Mouse (Mus musculus) E14TG2a.4 (cell line): ENCODE data around the gene Bap1.

Source experiments
- H3K27me3 ChIP-seq: 2 replicates; pipeline ENCODE4 v1.6.1; 2014; ENCODE audit warnings: low read length, control low read depth; ENCODE audit not compliant: insufficient read depth
- H3K36me3 ChIP-seq: 2 replicates; pipeline ENCODE4 v1.6.1; 2014; ENCODE audit warnings: low read length, control low read depth; ENCODE audit not compliant: insufficient read depth
- H3K4me1 ChIP-seq: replicated peaks from 2 replicates; pipeline ENCODE4 v1.6.1; 2014; ENCODE audit warnings: low read depth, low read length, control low read depth
- H3K4me3 ChIP-seq: replicated peaks from 2 replicates; pipeline ENCODE4 v1.5.1; 2014; ENCODE audit warnings: mild to moderate bottlenecking, low read length
- H3K9me3 ChIP-seq: 2 replicates; pipeline ENCODE4 v1.6.1; 2014; ENCODE audit warnings: low read length, control low read depth
- CTCF ChIP-seq: conservative IDR thresholded peaks from 2 replicates; pipeline ENCODE4 v1.5.1; 2014; ENCODE audit warnings: low read length
- NANOG ChIP-seq: IDR thresholded peaks from 2 replicates; pipeline ENCODE4 v1.6.1; 2014; ENCODE audit warnings: borderline replicate concordance, low read length, mixed read lengths
- POU5F1 ChIP-seq: IDR thresholded peaks from 2 replicates; pipeline ENCODE4 v1.6.1; 2014; ENCODE audit warnings: low read length, borderline replicate concordance

Gene Bap1

GRCm38 (mm10) chr14:31269456-31270100, 18.3 kb downstream of the Bap1 start:
- H3K27me3 ChIP-seq: peaks cover 33% of the 10 kb centered on the region
- peak overlapping the region; percentile 74 for H3K4me3 ChIP-seq
- H3K4me1 ChIP-seq: peaks cover 18% of the 10 kb centered on the region
- TF ChIP-seq POU5F1: no peak
- no peaks in the 10 kb centered on the region for H3K9me3 ChIP-seq
- H3K36me3 ChIP-seq: no peaks in the 10 kb centered on the region

DNA sequence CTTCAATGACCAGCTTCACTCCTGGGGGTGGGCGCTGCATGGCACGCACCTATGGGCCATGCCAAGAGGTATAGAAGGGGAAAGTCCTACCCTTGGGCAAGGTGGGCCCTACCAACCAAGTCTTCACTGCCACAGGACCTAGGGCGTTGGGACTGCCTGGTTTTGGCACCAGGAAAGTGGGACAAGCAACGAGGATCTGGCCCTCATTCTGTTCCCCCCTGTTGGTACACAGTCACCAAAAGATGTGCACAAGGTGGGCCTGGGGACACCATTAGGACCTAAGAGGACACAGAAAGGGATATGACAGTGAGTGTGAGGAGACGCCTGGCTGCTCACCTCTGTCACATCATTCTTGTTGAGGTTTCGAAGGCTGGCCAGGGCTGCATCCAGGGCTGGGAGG, 19.9 kb downstream of the Bap1 start:
- H3K27me3 ChIP-seq: peaks cover 29% of the 10 kb centered on the region
- H3K4me1 ChIP-seq: peaks cover 18% of the 10 kb centered on the region
- H3K36me3 ChIP-seq: no peaks in the 10 kb centered on the region
- H3K4me3 ChIP-seq: no peak overlapping the region
- TF ChIP-seq NANOG: no peak
- TF ChIP-seq POU5F1: no peak
- TF ChIP-seq CTCF: no peak
- peaks cover 7% of the 10 kb centered on the region; the same call in 1 of the 2 replicates for H3K9me3 ChIP-seq

DNA sequence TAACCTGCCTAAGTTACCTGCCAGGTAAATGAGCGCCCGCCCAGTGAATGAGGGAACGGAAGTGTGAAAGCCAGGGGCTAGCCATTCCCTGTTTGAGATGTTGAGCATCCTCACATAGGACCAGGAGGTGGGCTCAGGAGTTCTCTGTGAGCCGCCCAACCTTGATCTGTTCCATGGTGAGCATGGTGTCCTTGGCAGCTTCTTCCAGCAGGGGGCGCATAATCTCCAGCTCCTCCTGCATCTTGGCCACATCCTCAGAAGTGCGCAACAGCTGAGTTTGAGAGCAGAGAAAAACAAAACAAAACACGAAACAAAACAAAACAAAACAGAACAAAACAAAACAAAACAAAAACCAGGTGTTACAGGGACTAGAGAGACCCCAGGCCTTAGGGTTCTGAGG, 20.9 kb downstream of the Bap1 start:
- Histone ChIP-seq H3K4me1 (peaks cover 18% of the 10 kb centered on the region), H3K27me3 (peaks cover 21% of the 10 kb centered on the region), H3K4me3 (no peak overlapping the region), H3K36me3 (no peaks in the 10 kb centered on the region), H3K9me3 (peaks cover 16% of the 10 kb centered on the region)
- TF ChIP-seq NANOG (no peak), CTCF (peak; percentile 77), POU5F1 (no peak)

GRCm38 (mm10) chr14:31285728-31286127, 34.5 kb downstream of the Bap1 start:
- TF ChIP-seq POU5F1 (no peak), NANOG (no peak), CTCF (no peak)
- Histone ChIP-seq H3K9me3 (no peaks in the 10 kb centered on the region), H3K36me3 (no peaks in the 10 kb centered on the region), H3K27me3 (0 out of 2 replicates have a peak, but pooled peaks cover 9% of the 10 kb centered on the region), H3K4me1 (no peaks in the 10 kb centered on the region), H3K4me3 (no peak overlapping the region)
